Mouse (Mus musculus) monocyte, adult 5-6 weeks (primary cell): ENCODE results near the gene 2310009B15Rik. TPM values are rescaled to one million over a fixed set of nuclear protein-coding genes. Genes with fewer than 3 reads are reported as not detected.

Experiments used
- ATAC-seq: fragments of 153-309, 156-312 bp; replicated peaks from 2 replicates; pipeline ENCODE4 v1.8.0; 2017; ENCODE audit warnings: mild to moderate bottlenecking; ENCODE audit not compliant: low TSS enrichment, insufficient number of reproducible peaks, severe bottlenecking, poor library complexity, low FRiP score
- total RNA-seq: library from RNA; stranded (forward); fragments of 200-1000, 200-491, 200-594 nt; gene quantifications from 3 replicates; pipeline ENCODE4 v1.2.3, GENCODE M21; 2017

The 2310009B15Rik gene
- total RNA-seq = 6.2 to 18.6 TPM (median 12.2 TPM) in 3 replicates

DNA sequence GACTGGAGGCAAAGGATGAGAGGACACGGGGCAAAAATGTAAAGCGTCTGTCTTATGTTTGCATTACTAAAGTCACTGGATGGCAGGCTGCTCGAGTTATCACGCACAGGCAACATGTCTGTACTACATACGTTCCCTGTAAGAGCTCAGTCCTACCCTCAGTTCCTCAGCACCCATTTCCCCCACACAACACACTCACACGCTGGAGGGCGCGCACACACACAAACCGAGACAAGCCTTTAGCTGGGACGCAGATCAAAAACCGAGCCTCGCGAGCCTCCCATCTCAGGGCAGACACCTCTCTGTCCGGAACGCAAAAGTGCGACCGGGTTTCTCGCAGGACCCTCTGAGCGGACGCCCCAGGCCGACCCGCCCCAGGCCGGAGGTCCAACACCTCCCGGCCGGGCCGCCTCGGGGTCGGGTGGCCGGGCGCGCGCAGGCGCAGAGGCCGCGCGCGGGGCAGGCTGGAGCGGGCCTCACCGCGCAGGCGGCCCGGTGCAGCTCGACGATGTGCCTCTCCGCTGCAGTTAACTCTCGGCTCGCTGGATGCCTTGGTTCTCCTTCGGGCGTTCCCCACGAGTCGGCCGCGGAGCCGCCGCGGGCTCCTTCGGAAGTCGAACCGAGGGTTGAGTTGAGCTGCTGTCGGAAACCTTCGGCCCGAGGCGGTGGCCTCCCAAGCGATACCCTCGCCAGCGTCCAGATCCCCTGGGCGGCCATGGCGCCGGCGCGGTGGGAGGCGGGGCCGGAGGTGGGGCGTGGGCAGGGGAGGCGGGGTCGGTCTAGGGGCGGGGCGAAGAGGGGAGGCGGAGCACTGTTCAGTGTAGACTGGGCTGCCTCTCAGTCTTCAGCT, at the start of gene 2310009B15Rik:
TSS of gene 2310009B15Rik (minus strand) at position 752 of the 850 bp plus-strand sequence.
- peak; percentile 91 for ATAC-seq

DNA sequence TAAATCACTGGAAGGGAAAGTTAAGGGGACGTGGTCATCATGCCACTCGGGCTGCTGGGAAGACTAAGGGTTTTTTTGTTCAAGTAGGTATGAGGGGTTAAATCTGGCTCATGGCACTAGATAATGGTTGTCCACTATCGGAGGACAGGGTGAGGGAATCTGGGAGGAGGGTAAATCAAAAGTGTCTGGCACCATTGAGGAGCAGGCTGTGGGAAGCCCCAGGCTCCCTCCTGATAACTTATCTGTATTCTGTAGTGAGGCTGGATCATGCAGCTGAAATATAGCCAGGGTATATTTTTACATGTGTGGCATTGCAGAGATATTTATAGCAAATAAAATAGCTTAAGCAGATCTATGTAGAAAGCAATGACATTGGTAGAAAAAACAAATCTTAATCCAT, 49.6 kb upstream of the 2310009B15Rik start:
- no peak for ATAC-seq

GRCm38 (mm10) chr1:138905092-138905765, 48.6 kb upstream of the 2310009B15Rik start:
- ATAC-seq = no peak

GRCm38 (mm10) chr1:138903894-138904293, 47.2 kb upstream of the 2310009B15Rik start:
- ATAC-seq = no peak

- no peak for ATAC-seq
These were observed 44.9 kb upstream of the 2310009B15Rik start for GRCm38 (mm10) chr1:138901431-138902117.

GRCm38 (mm10) chr1:138896088-138896487, 39.4 kb upstream of the 2310009B15Rik start:
- no peak for ATAC-seq

GRCm38 (mm10) chr1:138877470-138878254, 21.0 kb upstream of the 2310009B15Rik start:
- ATAC-seq = no peak

DNA sequence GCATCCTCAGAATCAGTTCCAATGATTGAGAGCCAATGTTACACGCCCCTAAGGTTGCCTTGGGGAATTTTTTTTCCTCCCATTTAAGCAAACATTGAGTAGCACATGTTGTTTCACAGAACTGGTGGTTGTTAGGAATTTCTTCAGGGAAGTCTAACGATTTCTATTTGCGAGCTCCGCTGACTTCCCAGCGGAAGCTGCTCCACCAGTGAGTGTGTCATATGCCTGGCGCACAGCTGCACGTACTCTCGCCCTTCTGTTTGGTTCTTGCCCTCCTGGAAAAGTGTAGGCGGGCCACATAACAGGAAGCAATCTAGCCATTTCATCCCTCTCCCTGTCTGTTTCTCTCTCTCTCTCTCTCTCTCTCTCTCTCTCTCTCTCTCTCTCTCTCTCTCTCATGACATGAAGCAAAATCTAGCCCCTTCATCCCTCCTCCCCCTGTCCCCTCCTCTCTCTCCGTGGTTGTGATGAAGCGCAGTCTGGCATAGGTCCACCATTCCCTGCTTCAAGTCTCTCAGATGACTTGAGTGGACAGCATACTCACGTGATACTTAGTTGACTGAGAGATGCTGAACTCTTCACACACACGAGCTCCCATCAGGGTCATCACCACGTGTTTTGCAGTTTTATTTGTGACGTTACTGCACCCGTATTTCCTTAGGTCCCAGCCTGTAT, 19.9 kb upstream of the 2310009B15Rik start:
- no peak for ATAC-seq

GRCm38 (mm10) chr1:138850823-138851222, 5.8 kb downstream of the 2310009B15Rik start:
- ATAC-seq = no peak

- no peak for ATAC-seq
These were observed 6.5 kb downstream of the 2310009B15Rik start for GRCm38 (mm10) chr1:138850161-138850539.

DNA sequence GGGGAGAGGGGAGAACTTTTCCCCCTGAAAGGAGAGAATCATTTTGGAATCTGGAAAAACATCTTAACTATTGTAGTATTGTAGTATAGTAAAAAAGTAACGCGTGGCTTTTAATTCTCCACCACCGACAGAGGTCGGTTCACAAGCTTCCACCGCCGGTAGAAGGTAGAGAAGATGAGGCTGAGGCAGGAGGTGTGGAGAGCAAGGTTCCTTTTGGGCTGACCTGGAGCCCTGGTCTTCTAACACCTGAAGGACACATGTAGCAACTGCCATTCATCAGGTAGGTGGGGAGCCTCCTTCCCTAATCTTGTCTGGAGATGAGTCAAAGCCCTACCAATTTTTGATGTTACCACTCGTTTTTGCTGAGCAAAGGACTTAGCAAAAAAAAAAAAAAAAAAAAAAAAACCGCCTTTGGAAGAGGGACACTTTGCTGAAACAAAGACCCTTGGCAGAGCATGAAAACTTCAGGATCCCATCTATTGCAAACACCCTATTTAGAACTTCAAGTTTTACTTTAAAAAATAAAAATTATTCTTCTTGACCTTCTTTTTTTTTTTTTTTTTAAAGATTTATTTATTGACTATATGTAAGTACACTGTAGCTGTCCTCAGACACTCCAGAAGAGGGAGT, 7.0 kb downstream of the 2310009B15Rik start:
- no peak for ATAC-seq

GRCm38 (mm10) chr1:138848511-138849109, 8.0 kb downstream of the 2310009B15Rik start, which contains the start of gene Lhx9:
Gene Lhx9, minus strand, starts transcription at chr1:138848577.
- no peak for ATAC-seq

DNA sequence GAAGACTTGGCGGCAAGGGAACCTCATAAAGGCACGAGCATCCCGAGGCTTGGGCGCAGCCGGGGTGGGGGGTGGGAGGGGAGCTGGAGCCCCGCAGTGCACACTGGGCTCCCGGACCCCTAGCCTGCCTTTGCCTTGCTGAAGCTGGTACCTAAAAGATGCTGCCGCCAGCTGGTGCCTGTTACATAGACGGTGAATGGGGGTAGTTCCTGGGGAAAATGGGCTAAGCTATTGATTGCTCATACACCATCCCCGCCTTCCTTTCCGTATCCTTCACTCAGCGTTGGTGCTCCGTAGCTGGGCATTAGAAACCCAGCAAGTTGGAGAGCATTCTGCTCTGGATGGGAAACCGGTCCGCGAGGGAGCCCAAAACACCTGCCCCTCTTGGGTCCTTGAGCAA, 8.6 kb downstream of the 2310009B15Rik start:
- ATAC-seq = no peak

DNA sequence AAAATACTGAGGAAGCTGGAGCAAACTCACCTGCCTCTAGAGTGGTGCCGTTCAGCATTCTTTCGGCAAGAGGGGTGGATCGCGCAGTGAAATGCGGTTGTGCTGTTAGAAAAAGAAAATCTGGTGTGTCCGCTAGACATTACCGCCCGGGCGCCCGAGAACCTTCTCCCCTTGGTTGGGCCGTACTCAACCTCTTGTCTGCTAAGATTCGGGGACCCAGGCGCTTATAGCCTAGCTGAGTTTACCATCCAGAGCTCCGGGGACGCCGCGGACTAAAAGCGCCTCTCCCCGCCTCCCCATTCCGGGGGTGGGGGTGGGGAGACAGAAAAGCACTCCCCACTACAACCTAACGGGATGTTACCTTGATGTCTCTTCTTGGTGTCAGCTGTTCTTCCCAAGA, 9.5 kb downstream of the 2310009B15Rik start:
- ATAC-seq = no peak

- no peak for ATAC-seq
These were observed 10.1 kb downstream of the 2310009B15Rik start for GRCm38 (mm10) chr1:138846581-138846980.

DNA sequence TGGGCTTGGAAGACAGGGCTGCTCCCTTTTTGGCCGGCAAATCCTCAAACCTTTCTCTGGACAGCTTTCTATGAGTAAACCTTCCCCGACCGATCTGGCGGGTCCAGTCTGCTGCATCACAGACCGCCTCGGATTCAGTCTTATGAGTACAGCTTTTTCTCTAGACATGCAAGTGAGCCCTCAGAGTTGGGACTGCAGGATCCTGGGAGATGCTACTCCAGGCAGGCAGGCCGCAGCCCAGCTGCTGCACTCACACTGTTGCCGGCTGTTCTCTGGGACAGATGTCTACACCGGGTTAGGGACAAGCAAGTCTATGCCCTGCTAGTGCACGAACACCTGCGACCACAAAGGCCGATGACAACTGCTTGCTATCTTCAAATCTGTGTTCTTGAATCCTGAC, 10.5 kb downstream of the 2310009B15Rik start:
- no peak for ATAC-seq

DNA sequence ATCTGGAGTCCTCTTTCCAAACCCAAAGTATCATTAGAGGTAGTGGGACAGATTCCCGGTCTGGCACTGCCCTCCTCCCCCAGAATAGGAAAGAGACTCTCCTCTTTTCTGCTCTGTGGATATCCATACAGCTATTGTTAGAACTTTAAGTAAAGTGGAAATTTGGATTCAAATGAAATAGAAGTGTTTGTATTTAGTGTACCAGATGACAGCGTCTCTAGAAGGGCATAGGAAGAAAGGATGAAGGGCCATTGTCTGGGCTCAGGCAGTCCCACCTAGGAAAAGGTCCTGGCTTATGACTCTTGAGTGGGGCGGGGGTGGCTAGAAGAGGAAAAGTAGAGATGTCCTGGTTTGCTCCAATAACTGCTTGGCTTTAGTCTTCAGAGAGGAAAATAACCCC, 11.2 kb downstream of the 2310009B15Rik start:
- no peak for ATAC-seq
